Mouse (Mus musculus) heart, adult 18-20 months (tissue): Measurements from ENCODE around the gene Jazf1. TPM values are rescaled to one million over a fixed set of nuclear protein-coding genes. Genes with fewer than 3 reads are reported as not detected.

Experiments
- DNase-seq, 2 experiments: peaks; one replicate each; pipeline ENCODE4 v3.0.0; 2021 to 2022; ENCODE audit warnings: mixed read lengths in 1 of 2
- total RNA-seq, 2 experiments: library from RNA; stranded (reverse); gene quantifications; 2 replicates each; pipeline ENCODE4 v1.2.3; 2021

Jazf1 gene
- total RNA-seq, 2 experiments from 2014 or later: 2.6 to 3.2 TPM

DNA sequence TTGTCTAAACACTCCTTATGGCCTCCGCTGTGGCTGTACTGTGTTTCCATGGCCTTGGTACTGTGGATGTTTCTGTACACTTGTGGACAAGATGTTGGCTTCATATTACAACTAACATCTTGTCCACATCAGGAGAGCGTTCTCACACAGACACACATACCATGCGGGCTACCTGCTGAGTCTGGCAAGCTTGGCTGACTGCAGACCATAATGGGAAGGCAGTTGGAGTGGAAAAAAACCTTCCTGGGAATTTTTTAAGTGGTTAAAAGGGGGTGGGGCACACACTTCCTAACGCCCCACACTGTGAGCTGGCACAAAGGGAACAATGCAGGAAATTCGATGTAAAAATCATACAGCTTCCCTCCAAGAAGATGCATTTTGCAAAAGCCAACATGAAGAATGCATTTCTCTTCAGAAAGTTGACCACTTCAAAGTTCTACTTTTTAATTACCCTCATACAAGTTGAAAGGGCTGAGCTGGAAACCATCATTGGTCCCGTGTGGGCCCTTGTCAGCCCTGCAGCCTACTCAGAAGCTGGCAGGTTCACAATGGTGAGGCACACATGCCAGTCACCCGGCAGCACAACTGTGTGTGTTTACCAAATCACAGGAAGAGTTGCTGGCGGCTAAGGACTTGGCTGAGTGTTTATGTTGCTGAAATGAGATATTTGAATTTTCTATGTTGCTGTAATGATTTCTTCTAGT is 215.9 kb downstream of the Jazf1 start:
- DNase-seq: no peak

DNA sequence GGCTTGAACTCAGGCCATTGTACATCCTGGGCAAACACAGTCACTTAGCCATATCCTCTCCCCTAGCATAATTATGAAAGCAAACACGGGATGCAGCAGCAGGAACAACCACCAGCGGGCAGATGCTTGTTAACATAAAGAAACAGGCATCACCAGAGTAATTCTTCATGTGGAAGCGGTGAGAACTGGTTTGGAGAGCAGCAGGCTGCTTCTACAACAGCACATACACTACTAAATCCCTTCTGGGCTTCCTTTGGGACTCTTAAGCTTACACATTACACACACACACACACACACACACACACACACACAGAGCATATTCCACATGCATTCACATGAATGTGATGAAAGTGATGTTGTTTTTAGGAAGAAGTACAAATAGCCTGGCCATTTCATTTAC is 216.5 kb downstream of the Jazf1 start:
- DNase-seq: no peak

DNA sequence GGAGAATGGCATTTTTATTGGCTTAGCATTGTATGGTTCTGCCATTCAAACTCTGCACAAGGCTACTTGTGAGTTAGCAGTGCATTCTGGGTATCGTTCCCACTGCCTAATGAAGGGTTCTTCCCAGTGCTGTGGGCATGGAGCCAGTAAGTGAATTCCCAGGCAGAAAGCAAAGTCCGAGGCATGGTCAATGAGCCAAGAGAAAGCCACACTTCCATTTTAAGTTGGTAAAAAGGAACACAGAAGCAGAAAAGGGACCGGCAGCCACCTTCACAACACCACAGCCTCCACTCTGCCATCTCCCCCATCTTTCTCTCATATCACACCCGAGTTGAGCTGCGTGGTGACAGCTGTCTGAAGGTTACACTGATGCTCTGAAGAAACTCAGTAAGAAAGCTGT is 217.4 kb downstream of the Jazf1 start:
- DNase-seq: peak; percentile 79 to 83

DNA sequence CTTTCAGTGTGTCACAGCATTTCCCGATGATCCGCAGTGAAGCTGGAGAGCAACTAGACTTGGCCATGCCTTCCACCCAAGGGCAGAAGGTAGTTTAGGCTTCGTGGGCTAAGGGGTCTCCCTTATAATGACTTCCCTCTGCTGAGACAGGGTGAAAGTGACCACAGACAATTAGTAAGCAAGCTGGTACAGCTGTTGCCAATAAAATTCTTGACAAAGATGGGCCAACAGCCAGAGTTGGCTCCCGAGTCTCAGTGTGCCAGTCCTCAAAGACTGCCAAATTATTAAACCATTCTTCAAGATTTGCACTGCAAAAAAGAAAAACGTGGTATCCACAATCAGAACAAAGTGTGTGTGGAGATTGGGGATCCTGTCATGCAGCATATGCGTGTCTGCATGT is 220.2 kb downstream of the Jazf1 start:
- no peak for DNase-seq

DNA sequence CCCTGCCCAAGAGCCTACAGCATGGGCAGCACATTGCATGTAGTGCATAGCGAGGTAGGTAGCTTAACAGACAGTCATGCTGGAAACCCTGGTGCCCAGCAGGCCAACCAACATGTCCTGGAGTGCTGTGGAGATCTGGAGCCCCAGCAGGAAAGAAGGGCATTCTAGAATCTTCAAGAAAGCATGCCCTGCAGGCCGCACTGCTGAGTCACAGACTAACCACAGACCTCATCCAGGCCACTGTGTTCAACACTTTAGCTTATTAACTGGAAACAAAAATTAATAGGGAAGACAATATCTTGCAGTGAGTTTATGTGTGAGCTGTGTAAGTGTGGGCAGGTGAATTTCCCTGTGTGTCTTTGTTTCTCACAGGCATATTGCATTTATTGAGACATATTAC is 222.1 kb downstream of the Jazf1 start:
- DNase-seq: no peak

DNA sequence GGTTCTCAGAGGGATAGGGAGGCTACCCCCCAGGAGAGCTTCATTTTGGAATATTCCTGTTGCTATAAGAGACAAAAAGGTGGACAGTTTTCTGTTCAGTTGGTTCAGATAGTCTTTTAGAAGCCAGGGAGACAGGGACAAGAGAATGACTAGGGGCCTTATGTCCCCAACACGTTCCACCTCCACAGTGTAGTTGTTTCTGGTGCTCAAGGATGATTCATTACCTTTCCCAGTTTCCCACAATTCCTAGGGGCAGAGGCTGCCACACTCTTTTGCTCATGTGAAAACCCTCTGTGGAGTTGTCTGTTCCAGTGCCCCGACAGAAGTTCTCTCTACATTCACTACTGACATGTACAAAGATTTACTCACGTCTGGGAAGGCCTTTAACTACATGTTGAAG is 223.7 kb downstream of the Jazf1 start:
- no peak for DNase-seq

DNA sequence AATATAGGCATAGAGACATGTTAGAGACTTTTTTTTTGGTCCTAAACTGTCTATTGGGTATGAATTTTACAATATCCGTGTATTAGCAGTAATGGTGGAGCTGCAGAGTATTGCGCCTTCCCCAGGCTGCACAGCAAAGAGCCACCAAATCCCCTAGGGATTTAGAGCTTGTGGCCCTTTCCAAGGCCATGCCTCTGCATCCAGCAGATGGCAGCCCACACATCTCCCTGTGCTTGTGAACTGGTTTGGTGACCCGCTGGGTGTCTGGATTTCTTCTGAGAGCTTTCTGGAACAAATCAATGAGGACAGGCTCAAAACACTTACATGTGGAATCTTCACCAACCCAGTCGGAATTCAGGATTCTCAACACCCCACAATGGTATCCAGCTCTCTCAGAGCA is 225.4 kb downstream of the Jazf1 start:
- peak; percentile 11 to 32 for DNase-seq

DNA sequence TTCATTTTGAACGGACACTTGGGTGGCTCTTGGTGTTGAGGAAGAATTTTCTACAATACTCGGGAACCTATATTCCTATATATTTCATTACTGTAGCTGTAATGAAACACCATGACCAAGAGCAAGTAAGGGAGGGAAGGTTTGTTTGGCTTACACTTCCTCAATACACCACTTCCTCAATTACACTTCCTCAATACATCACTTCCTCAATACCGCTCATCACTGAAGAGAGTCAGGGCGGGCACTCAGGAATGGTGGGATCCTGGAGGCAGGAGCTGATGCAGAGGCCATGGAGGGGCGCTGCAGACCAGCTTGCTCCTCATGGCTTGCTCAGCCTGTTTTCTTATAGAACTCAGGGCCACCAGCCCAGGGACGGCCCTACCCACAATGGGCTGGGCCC is 225.8 kb downstream of the Jazf1 start:
- no peak for DNase-seq

DNA sequence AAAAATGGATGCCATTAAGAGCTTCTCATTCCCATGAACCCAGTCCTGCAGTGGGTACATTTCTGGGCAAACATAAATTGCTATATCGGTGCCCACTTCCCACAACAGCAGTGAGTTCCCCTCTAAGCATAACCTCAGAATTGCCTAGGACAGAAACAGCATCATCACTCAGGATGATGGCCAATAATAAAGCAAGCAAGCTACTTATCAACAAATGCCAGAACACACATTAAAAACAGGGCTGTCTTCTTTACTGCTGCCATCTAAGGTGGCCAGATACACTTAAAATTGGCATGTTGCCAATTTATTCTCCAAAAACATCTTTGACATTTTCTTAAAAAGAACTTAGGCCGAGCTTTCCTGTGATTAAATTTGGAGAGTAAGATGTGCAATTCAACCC is 226.8 kb downstream of the Jazf1 start:
- DNase-seq: no peak

DNA sequence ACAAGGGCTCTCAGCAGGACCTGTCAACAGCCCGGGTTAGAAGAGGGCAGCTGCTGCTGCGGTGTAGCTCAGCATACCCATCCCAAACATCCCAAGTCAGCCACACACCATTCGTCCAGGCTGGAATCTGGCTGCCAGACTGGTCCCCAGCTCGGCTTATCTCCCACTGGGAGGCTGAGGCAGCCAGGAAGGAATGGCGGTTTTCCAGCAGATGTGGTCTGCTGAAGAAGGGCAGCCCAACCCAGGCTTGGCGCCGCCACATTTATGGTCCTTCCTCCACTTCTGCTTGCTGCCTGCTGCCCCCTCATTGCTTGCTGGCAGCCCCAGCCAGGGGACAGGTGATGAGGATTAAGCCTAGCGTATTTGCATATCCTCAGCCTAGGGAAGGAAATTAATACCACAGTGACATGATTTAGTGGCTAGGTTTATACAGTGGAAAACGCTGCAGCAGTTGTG is 227.8 kb downstream of the Jazf1 start:
- DNase-seq: peak; percentile 23 to 26

DNA sequence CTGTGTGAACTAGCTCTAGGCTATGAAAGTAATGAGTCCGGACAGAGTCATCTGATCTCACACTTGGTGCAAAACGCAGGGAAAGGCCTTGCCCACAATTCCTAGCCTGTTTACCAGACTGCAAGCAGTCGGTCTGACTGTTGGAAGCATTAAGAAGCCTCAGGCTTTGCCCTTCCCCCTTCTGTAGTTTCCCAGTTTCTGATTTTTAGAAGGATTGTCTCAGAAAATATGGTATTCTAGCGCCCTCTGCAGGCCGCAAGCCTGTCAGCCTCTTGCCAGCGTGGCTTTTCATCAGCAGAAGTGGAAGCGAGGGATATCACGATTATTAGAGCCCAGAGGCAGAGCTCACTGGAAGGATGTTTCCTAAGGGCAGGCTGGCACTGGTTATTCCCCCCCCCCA is 229.7 kb downstream of the Jazf1 start:
- peak; percentile 81 to 91 for DNase-seq

DNA sequence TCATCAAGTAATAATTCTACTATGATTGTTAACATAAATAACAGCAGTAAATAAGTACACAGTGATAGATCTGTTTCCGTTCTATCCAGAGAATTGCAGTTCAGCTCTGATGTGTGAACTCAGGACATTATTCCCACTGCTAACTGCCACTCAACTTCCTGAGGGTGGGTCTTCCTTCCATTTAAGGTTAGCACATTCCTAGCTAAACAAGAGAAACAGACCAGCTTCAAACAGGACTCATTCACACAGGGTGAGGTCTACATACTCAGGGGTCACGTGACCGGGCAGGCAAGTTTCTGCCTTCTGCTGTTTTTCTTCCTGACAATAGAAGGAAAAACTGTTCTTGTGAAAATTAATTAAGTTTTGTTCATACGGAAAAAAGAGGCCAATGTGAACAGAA is 230.6 kb downstream of the Jazf1 start:
- DNase-seq: peak in 1 of 2 experiments; percentile 11

DNA sequence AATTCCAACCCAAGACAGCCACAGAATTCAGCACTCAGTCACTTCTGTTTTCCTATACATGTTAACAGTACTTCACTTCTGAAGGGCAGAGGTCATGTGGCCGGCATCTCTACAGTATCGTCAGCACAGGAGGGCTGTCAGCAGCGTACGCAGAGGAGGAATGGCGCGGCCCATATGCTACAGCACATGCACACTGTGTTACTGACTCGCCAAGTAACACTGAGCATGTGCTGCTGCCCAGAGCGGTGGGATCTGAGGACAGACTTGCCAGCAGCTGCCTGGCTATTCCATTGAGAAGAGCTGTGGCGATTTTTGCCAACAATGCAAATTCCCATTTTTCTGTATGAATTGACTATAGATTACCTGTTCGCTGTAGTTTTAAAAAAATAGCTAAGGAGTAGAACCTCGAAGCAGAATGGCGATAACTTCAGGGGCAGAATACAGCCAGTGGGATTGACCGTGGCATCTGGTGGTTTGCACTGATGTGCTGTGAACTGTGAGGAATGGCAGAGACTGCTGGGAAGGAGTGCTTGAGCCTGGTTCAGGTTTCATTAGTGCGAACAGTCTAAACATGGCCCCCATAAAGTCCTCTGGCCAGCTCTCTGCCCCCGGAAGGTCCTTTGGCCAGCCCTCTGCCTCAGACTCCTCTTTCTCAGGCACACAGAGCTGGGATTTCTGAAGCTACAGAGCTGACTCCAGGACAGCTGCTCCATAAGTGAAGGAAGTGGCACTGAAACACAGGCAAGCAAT is 232.1 kb downstream of the Jazf1 start:
- no peak for DNase-seq

DNA sequence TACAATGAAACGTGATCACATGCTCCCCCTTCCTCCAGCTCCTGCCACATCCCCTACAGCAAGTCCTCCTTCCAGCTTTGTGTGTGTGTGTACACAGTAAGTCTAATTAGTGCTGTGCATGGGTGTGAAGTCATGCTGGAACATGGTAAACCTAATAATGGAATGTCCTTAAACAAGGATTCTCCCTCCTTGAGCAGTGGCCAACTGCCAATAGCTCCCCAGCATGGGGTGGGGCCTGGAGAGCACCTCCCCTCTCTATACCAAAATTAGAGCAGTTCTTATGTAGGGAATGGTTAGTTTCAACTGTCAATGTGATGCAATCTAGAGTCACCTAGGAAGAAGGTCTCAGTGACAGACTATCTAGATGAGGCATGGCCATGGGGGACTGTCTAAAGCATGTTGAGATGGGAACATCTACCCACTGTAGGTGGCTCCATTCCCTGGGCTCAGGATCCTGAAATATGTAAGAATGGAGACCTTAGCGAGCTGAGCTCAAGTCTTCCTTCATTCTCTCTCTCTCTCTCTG is 240.6 kb downstream of the Jazf1 start:
- DNase-seq: no peak

DNA sequence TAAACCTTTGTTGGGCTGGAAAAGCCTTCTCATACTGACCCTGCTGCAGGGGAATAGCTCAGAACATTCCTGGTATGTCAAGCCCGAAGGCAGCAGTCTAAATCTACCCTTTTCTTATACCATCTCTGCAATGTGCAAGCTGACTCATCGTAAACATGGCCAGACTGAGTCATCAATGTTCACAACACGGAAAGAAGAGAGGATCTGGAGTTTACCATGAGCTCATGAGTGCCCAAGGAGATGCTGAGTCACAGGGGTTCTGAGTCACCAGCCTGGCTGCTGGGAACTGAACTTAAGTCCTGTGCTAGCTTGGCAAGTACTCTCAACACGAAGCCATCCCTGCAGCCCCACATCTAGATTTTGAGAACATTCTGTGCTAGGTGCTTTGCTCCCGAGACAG is 242.9 kb downstream of the Jazf1 start:
- DNase-seq: peak in 1 of 2 experiments; percentile 45

DNA sequence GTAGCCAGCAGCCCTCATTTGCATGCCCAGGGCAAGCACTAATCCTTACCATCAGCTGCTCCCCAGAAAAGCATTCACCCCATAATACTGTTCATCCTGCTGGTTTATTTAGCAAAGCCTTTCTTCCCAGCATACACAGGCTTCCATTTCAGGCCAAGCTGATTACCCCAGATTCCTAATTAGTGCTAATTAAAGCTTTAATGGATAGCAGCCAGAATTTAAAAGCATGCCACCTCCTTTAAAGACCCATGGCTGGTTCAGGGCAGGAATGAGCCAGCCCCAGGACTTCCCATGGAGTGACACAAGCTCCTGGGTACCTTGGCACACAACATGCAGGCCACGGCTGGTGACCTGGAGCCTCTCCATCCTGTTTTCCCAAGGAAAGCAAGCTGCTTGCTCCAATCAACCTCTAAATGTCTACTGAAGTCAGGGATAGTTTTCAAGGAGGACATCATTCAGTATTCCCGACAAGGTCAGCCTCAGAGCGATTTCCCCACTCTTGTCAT is 243.4 kb downstream of the Jazf1 start:
- DNase-seq: no peak

DNA sequence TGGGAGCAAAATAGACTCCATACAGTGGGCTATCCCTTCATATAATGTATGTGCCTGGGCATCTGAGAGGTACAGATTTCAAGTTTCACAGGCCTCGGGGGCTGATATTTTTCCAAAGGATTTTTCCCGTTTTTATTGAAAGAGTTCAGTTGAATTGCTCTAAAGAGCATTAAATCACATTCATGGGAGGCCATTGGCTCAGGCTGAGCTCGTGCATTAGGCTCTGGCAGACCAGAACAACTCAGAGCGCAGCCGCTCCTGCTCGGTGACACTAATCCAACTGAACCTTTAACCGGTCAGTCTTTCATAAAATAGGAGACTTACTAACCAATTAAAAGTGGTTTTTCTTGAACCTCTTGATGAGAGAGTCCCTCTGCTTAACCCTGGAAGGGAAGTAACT is 245.4 kb downstream of the Jazf1 start:
- DNase-seq: no peak

DNA sequence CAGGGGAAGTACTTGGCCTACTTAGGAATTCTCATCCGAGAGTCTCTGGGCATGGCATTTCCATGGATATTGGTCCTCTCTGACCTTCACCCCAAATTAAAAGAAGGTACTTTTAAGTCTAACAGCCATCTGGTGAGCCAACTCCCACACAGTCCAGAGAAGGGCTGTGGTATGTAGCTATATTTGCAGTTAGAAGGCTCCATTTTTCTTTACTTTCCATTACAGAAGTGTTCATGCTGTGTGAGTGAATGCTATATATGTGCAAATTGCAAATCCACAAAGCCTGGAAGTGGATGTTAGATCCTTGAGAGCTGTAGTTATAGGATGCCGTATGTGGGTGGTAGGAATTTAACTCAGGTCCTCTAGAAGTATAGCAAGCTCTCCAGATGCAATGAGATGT is 245.8 kb downstream of the Jazf1 start:
- DNase-seq: no peak

DNA sequence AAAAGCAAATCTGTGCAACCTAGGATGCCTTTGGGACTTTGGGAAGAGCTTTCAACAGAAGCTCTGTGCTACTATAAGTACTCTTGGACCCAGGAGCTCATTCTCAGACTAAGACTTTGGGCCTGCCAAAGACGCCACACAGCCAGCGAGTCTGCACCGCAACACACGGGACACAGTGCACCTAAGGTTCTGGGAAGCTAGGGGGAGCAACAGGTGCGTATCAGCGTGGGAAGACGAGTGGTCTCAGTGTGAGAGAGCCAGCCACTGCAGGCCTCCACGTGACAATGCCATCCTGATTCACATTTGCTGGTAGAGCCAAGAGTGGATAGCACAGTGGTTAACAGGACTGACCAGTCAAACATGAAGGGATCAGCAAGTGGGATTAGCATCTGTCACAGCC is 249.1 kb downstream of the Jazf1 start:
- no peak for DNase-seq

DNA sequence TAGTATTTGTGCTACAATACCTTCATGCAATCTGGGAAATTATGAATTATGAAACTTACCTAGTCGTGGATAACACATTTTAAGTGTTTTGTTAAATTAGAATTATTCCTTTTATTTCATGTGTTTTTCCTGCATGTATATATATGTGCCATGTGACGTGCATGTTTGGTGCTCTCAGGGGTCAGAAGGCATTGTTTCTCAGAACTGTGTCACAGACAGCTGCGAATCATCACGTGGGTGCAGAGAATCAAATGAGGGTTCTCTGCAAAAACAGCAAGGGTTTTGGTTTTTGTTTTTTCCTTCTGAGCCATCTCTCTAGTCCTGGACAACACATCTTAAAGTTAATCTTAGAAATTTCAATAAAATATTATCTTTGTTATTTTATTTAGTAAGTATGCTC is 250.4 kb downstream of the Jazf1 start:
- DNase-seq: no peak

DNA sequence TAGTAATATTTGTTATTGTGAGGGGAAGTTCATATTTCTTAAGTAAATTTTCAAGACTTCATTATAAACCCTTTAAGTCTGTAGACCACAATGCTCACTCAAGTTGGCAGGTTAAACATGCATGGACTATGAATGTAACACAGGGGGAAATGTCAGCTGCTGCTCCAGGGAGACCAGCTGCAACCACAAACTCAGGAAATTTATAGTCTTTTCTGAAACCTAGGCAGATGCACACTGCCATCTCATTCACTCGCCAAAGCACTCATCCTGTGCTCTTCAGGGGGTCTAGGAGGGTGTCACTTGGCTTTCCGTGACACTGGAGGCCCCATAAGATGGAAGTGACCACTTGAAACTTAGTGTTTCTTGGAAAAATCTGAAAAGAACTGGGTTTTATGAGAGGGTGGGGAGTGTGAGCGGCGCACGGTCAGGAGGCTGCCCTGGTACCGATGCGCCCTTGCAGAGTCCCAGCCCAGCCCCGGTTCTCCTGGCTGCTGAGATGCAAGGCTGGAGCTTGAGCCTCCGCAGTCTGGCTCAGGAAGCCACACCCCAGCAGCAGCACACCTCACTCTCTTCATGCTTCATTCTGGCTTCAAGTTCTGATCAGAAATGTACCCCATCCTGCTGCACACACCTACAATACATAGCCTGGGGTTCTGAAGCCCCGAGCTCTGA is 251.1 kb downstream of the Jazf1 start:
- no peak for DNase-seq

DNA sequence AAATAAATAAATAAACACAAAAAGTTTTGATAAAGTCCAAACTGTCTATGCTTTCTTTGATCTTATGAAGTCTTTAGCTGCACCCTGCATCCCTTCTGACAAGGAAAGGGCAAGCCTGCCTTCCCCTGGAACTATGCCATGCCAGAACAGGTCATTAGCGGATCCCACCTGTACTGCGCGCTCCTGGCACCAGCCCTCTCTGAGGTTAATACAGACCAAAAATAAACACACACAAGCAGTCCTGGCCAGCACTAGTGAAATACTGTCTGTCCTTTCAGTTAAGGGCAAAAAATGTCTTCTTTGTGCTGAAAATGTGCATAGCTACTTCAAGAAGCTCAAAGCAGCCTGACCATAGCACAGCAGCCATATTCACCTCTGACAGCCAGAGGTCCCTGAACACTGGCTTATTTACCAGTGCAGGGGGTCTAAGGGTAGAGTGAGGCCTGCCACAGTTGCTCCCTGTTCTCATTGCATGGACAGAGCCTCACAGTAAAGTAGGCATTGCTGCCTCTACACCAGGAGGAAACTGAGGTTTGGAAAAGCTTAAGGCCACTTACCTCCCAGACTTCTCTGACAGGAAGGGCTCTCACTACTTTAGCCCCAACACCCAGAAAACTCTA is 263.1 kb downstream of the Jazf1 start:
- DNase-seq: no peak
